Mouse (Mus musculus) thymus, adult 2 months (tissue): ENCODE data around the gene Ier2. TPM values are rescaled to one million over a fixed set of nuclear protein-coding genes. Genes with fewer than 3 reads are reported as not detected.
A peak's percentile ranks its signal among the peaks of the same experiment; 100 is the strongest.

Source experiments
- DNase-seq: peaks from one replicate; pipeline ENCODE4 v3.0.0; 2021
- H3K27ac ChIP-seq: fragments of 200-500 bp; 2 replicates; pipeline ENCODE4 v1.5.1; 2012; ENCODE audit warnings: low read length, control low read depth; ENCODE audit not compliant: control insufficient read depth, insufficient read depth
- H3K27me3 ChIP-seq: fragments of 200-500 bp; 2 replicates; pipeline ENCODE4 v1.6.1; 2012; ENCODE audit warnings: mild to moderate bottlenecking, low read length, moderate library complexity, mixed read lengths; ENCODE audit not compliant: control insufficient read depth, insufficient read depth
- H3K36me3 ChIP-seq: fragments of 200-500 bp; 2 replicates; pipeline ENCODE4 v1.6.1; 2012; ENCODE audit warnings: mild to moderate bottlenecking, low read length, moderate library complexity; ENCODE audit not compliant: control insufficient read depth, insufficient read depth
- H3K4me1 ChIP-seq: fragments of 200-500 bp; replicated peaks from 2 replicates; pipeline ENCODE4 v1.6.1; 2012; ENCODE audit warnings: low read length; ENCODE audit not compliant: control insufficient read depth, insufficient read depth
- H3K4me3 ChIP-seq: fragments of 200-500 bp; 2 replicates; pipeline ENCODE4 v1.5.1; 2012; ENCODE audit warnings: mild to moderate bottlenecking, low read length, control low read depth, moderate library complexity; ENCODE audit not compliant: control insufficient read depth, insufficient read depth
- CTCF ChIP-seq: fragments of 200-500 bp; IDR thresholded peaks from 2 replicates; pipeline ENCODE4 v1.5.1; 2012; ENCODE audit warnings: mild to moderate bottlenecking, control low read depth, low read length, moderate library complexity, borderline replicate concordance; ENCODE audit not compliant: control insufficient read depth, poor library complexity, insufficient read depth; ENCODE audit errors: extremely low read depth
- POLR2A ChIP-seq: fragments of 200-500 bp; IDR thresholded peaks from 2 replicates; pipeline ENCODE4 v1.6.1; 2012; ENCODE audit warnings: mild to moderate bottlenecking, low read length, control low read depth, moderate library complexity; ENCODE audit not compliant: control insufficient read depth, poor library complexity, insufficient read depth; ENCODE audit errors: extremely low read depth
- WGBS: fragments of 180-500 bp; shearing (Covaris S2); methylation state at CpG from one replicate; pipeline ENCODE4 v1.1.7; 2018; 5-methylcytosine and 5-hydroxymethylcytosine counted together
- polyA plus RNA-seq: library from polyadenylated mRNA; depleted of rRNA; stranded (reverse); fragments of >200 nt; gene quantifications from 2 replicates; pipeline ENCODE4 v1.2.3, GENCODE M21; 2012

The Ier2 gene
- polyA plus RNA-seq, 1 experiment: 29.2 TPM

- peaks cover 30% of the 10 kb centered on the region for H3K4me1 ChIP-seq
Observed at GRCm38 (mm10) chr8:84707267-84707883, 44.7 kb upstream of the Ier2 start.

DNA sequence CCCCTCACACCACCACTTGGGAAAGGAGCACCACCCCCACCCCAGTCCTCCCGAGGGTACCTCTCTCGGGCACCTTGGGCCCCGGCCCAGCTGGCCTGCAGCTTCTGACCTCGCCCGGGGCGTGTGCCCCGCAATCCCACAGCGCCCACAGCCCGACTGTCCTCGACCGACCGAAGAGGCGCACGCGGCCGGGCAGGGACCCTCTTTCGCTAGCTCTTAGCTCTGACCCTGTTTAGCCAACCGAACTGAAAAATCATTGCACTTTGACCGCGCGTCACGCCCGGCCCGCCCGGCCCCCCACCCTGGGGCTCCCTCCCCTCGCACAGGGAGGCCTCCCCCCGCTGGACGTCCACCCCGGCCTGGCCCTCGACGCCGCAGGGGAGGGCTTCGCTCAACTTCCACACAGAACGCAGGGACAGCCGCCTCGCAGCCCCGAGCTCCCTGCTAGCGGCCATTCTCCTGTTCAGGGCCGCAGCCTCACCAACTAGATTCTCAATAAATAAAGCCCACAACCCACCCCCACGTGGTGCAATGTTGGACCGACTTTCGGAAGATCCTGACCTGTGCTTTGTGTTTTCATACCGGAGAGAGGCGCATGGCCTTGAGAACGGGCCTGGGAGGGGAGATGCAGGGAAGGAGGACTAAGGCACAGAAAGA, 44.1 kb upstream of the Ier2 start:
- no peak for DNase-seq
- H3K36me3 ChIP-seq: no peaks in the 10 kb centered on the region
- WGBS: 5% methylated on average over 45 of the region's 45 CpGs
- no peak overlapping the region for H3K27ac ChIP-seq
- H3K27me3 ChIP-seq: peaks cover 20% of the 10 kb centered on the region
- no peak for TF ChIP-seq CTCF
- H3K4me3 ChIP-seq: no peak overlapping the region
- peaks cover 34% of the 10 kb centered on the region for H3K4me1 ChIP-seq

More at GRCm38 (mm10) chr8:84707267-84707883, 44.7 kb upstream of the Ier2 start:
- 6% methylated on average over 22 of the region's 22 CpGs for whole genome bisulfite sequencing
- peak; percentile 41 for DNase-seq
- no peaks in the 10 kb centered on the region for H3K36me3 ChIP-seq
- TF ChIP-seq CTCF: 0 out of 2 replicates have a peak, but pooled peaks have one; percentile 12
- no peak for TF ChIP-seq POLR2A
- no peak overlapping the region for H3K27ac ChIP-seq
- no peak overlapping the region for H3K4me3 ChIP-seq
- peaks cover 20% of the 10 kb centered on the region for H3K27me3 ChIP-seq

DNA sequence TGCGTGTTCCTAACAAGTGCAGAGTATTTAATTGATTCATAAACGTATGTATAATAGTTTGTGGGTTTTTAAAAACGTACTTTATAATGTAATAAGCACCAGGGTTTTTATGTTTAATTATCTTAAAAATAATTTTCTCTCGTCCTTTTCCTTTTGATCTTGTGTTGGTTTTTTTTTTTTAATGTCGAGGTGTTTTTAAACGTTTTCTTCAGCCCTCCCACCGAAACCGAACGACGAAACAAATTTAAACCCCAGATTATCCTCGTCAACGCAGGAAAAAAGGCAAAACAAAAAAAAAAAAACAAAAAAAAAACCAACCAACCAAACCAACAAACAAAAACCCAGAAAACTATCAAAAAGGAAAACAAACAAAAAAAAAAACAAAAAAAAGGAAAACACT, 43.3 kb upstream of the Ier2 start:
- H3K36me3 ChIP-seq: no peaks in the 10 kb centered on the region
- WGBS: 1% methylated on average over 12 of the region's 12 CpGs

GRCm38 (mm10) chr8:84704867-84705831, 42.5 kb upstream of the Ier2 start:
- WGBS: 2% methylated on average over 61 of the region's 61 CpGs
- H3K36me3 ChIP-seq: no peaks in the 10 kb centered on the region
- no peak overlapping the region for H3K4me3 ChIP-seq
- H3K27ac ChIP-seq: no peak overlapping the region
- TF ChIP-seq CTCF (no peak), POLR2A (no peak)
- peaks cover 20% of the 10 kb centered on the region for H3K27me3 ChIP-seq
- DNase-seq: no peak
- peaks cover 48% of the 10 kb centered on the region for H3K4me1 ChIP-seq

More for the DNA sequence above, 43.3 kb upstream of the Ier2 start:
- no peak overlapping the region for H3K4me3 ChIP-seq
- no peak for DNase-seq
- H3K27ac ChIP-seq: no peak overlapping the region
- no peak for TF ChIP-seq POLR2A
- TF ChIP-seq CTCF: no peak
- H3K4me1 ChIP-seq: peaks cover 42% of the 10 kb centered on the region
- H3K27me3 ChIP-seq: peaks cover 20% of the 10 kb centered on the region

DNA sequence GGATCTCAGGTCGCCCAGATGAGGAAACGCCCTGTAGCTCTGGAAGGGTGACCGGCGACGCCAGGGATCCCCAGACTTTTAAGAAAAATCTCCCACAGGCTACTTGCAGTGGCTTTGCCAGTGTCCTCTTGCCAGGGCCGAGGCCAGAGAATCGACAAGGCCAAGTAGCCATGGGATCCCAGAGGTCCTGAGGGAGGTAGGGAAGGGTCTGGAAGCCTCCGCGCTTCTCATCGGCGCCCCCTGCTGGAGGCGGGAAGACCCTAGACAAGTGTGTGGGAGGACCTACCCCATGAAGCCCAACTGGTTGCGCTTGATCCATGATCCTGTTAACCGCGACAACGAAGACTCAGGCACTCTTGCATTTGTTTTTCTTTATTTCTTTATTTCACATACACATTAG, 41.7 kb upstream of the Ier2 start:
- peak overlapping the region; percentile 55 for H3K4me3 ChIP-seq
- no peak for TF ChIP-seq POLR2A
- TF ChIP-seq CTCF: peak; percentile 96
- WGBS: 3% methylated on average over 16 of the region's 16 CpGs
- DNase-seq: peak; percentile 88
- H3K36me3 ChIP-seq: no peaks in the 10 kb centered on the region
- peaks cover 56% of the 10 kb centered on the region for H3K4me1 ChIP-seq
- peaks cover 20% of the 10 kb centered on the region for H3K27me3 ChIP-seq
- no peak overlapping the region for H3K27ac ChIP-seq
